In genomic region chr17:26677711-26678637, GRCm38 (mm10) we compare ENCODE assay signal across 8 mouse cellular contexts. TPM values are rescaled to one million over a fixed set of nuclear protein-coding genes. Genes with fewer than 3 reads are reported as not detected.
A peak's percentile ranks its signal among the peaks of the same experiment; 100 is the strongest.
DNase-seq lines count a peak whose midpoint lies in the region; ATAC-seq and TF ChIP-seq lines count a peak whose summit lies in the region.

No protein-coding gene starts in this region.

- TF ChIP-seq CTCF in heart, adult 2 months (IDR thresholded peaks at IDR 0.05), result no peak
- no peak for TF ChIP-seq CTCF in hindbrain, postnatal 0 days (IDR thresholded peaks at IDR 0.05; ENCODE audit: low read depth)

- intact Hi-C loops in heart, adult 2 months (cut with DNase I), result loop anchor here (5.0 kb wide), 2 partner anchors 34 to 209 kb away; no protein-coding TSS in a partner anchor
- intact Hi-C loops in heart, postnatal 10 days (cut with DNase I), result loop anchor here (5.0 kb wide), 1 partner anchor 39 kb away; the partner anchor contains the start of gene Crebrf

- no peaks in the 10 kb centered on the region for H3K9me3 ChIP-seq in hindbrain, postnatal 0 days (ENCODE audit: low read length)

- DNase-seq in heart, adult 2 months, result no peak
- DNase-seq in heart, postnatal 10 days, result no peak
- DNase-seq in T-cell, adult 2 months (ENCODE audit: low spot score), result peak; percentile 19
- DNase-seq in hindbrain, postnatal 0 days (ENCODE audit: low spot score), result no peak
- no peak for DNase-seq in thymus, adult 18-20 months
- DNase-seq in cerebellum, adult 11 months, result no peak
- DNase-seq in layer of hippocampus, postnatal 14 days (ENCODE audit: low spot score in 2 of 2), result no peak

- no peak for TF ChIP-seq POLR2A in heart, adult 2 months (IDR thresholded peaks at IDR 0.05; ENCODE audit: insufficient read depth, low read depth, low read length)

- H3K27ac ChIP-seq in heart, adult 2 months, result peak overlapping the region; percentile 30
- peak overlapping the region; percentile 37 for H3K27ac ChIP-seq in hindbrain, postnatal 0 days

- H3K4me2 ChIP-seq in hindbrain, postnatal 0 days (ENCODE audit: low read depth, low read length), result peak overlapping the region; percentile 78

- H3K4me1 ChIP-seq in heart, adult 2 months (ENCODE audit: control insufficient read depth, insufficient read depth, low read length), result peaks cover 5% of the 10 kb centered on the region
- peaks cover 4% of the 10 kb centered on the region for H3K4me1 ChIP-seq in hindbrain, postnatal 0 days (ENCODE audit: insufficient read depth, low read length)

- H3K79me2 ChIP-seq in heart, adult 2 months (replicated peaks; ENCODE audit: control insufficient read depth, insufficient read depth, low read length), result peaks cover 11% of the 10 kb centered on the region

- no peak overlapping the region for H3K9ac ChIP-seq in heart, adult 2 months (ENCODE audit: low read depth, low read length)
- peak overlapping the region; percentile 30; the same call in 1 of the 2 replicates for H3K9ac ChIP-seq in hindbrain, postnatal 0 days (replicated peaks; ENCODE audit: low read length)

- H3K4me3 ChIP-seq in heart, adult 2 months, result no peak overlapping the region; the same call in 1 of the 2 replicates
- H3K4me3 ChIP-seq in hindbrain, postnatal 0 days (ENCODE audit: low read length), result peak overlapping the region; percentile 14; the same call in 1 of the 2 replicates

- H3K27me3 ChIP-seq in heart, adult 2 months (ENCODE audit: control insufficient read depth, insufficient read depth, low read length), result no peaks in the 10 kb centered on the region
- no peaks in the 10 kb centered on the region for H3K27me3 ChIP-seq in hindbrain, postnatal 0 days (ENCODE audit: insufficient read depth, low read length)

- ATAC-seq in hindbrain, postnatal 0 days, result no peak
- peak; percentile 42 for ATAC-seq in megakaryocyte-erythroid progenitor cell, adult 5-6 weeks (replicated peaks; ENCODE audit: low FRiP score, low TSS enrichment, poor library complexity, severe bottlenecking)

- 48% methylated on average over 7 of the region's 7 CpGs for WGBS in heart, adult 2 months
- WGBS in hindbrain, postnatal 0 days, result 77% methylated on average over 7 of the region's 7 CpGs

- H3K36me3 ChIP-seq in heart, adult 2 months (ENCODE audit: control insufficient read depth, insufficient read depth, low read length), result 0 out of 2 replicates have a peak, but pooled peaks cover 3% of the 10 kb centered on the region
- no peaks in the 10 kb centered on the region for H3K36me3 ChIP-seq in hindbrain, postnatal 0 days (ENCODE audit: insufficient read depth, low read length)

- no peak for TF ChIP-seq EP300 in heart, adult 2 months (IDR thresholded peaks at IDR 0.05; ENCODE audit: insufficient read depth, low read depth, low read length)

RNA-seq across cellular contexts. Expression of gene Atp6v0e, which starts 14.9 kb away (rescaled TPM):
- total RNA-seq in heart, adult 2 months (2021), result 10 to 100 TPM; 60.9 to 67.2 TPM
- 143 and 187 TPM in 2 replicates for polyA plus RNA-seq in heart, adult 2 months (2012; rRNA removed)
- 10 to 100 TPM; 87.1 to 87.8 TPM for total RNA-seq in heart, postnatal 10 days (2021)
- total RNA-seq in hindbrain, postnatal 0 days (2014; rRNA removed), result 98.2 and 124 TPM in 2 replicates
- 121 and 133 TPM in 2 replicates for polyA plus RNA-seq in hindbrain, postnatal 0 days (2015; fragmentation: Nextera tagmentation; extraction: Ambion mirVana)
- 212 and 213 TPM in 2 replicates for total RNA-seq in megakaryocyte-erythroid progenitor cell, adult 5-6 weeks (2014; fragmentation: Nextera tagmentation)
- 270 and 362 TPM in 2 replicates for total RNA-seq in megakaryocyte-erythroid progenitor cell, adult 5-6 weeks (2017)
- 10 to 100 TPM; 53.8 to 59.3 TPM for total RNA-seq in layer of hippocampus, postnatal 14 days (2021)

RNA-seq across cellular contexts. Expression of gene Crebrf, which starts 37.5 kb away (rescaled TPM):
- total RNA-seq in heart, adult 2 months (2021), result 10 to 100 TPM; 63.5 to 72.9 TPM
- polyA plus RNA-seq in heart, adult 2 months (2012; rRNA removed), result 6.1 and 10.7 TPM in 2 replicates
- total RNA-seq in heart, postnatal 10 days (2021), result 10 to 100 TPM; 31.8 to 36.0 TPM
- total RNA-seq in hindbrain, postnatal 0 days (2014; rRNA removed), result 17.7 and 23.5 TPM in 2 replicates
- polyA plus RNA-seq in hindbrain, postnatal 0 days (2015; fragmentation: Nextera tagmentation; extraction: Ambion mirVana), result 11.7 and 13.4 TPM in 2 replicates
- total RNA-seq in megakaryocyte-erythroid progenitor cell, adult 5-6 weeks (2014; fragmentation: Nextera tagmentation), result 11.4 and 12.0 TPM in 2 replicates
- 17.9 and 37.0 TPM in 2 replicates for total RNA-seq in megakaryocyte-erythroid progenitor cell, adult 5-6 weeks (2017)
- total RNA-seq in layer of hippocampus, postnatal 14 days (2021), result 10 to 100 TPM; 45.3 to 45.4 TPM
